Mouse (Mus musculus) mouse trophoblast stem cell (cell line): ENCODE data around the gene Tpi1.

Source experiments
- in situ Hi-C, 2 experiments: fragments of 300-500 bp; cut with MseI, MboI; formaldehyde crosslinking; loops; 2 replicates in 1 of 2; 3 replicates in 1 of 2; pipeline ENCODE4 v1.15.1; 2025

The Tpi1 gene

GRCm38 (mm10) chr6:124779222-124779983 is 34.7 kb downstream of the Tpi1 start, which contains the start of gene Lrrc23:
Gene Lrrc23 (minus strand): TSS chr6:124779727.
- in situ Hi-C loops: no loop called here

DNA sequence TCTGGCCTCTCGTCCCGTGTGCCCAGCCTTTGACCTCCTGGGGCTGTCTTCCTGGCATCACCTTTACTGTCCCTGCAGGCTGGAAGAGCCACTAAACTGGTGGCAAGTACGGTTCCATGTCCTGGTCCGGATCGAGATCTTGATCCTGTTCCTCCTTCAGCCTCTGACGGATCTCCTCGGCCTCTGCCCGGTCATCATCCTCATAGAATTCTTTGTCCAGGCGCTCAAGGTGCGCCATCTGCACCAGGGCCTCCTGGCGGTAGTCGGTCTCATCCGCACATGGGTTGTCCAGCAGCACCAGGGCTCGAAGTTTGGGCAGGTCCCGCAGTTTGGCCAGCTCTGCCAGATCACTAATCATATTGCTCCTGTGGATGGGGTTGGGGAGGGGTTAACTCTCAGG is 43.6 kb downstream of the Tpi1 start:
- in situ Hi-C loops: no loop called here

GRCm38 (mm10) chr6:124770013-124770412 is 44.1 kb downstream of the Tpi1 start:
- in situ Hi-C loops: no loop called here

GRCm38 (mm10) chr6:124769101-124769765 is 44.9 kb downstream of the Tpi1 start, which contains the start of gene Eno2:
Gene Eno2 (minus strand): TSS chr6:124769673.
- in situ Hi-C loops: no loop called here

DNA sequence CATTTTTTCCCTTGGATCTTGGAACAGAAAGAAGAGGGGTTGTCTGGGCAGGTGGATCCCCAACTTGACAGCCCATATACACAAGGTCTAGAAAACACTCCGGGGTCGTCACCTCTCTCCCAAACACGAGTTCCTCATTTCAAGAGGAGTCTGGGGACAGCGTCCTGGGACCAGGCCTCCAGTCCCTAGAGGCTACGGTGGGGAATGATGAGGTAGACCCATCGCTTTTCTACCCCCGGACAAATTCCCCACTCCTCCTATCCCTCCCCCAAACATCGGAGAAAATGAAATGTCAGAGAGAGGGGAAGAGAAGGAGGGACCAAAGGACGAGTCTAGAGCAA is 45.4 kb downstream of the Tpi1 start:
- in situ Hi-C loops: no loop called here

- in situ Hi-C loops: no loop called here
Measured at GRCm38 (mm10) chr6:124767920-124768703, 46.0 kb downstream of the Tpi1 start.

GRCm38 (mm10) chr6:124767536-124767919 is 46.6 kb downstream of the Tpi1 start:
- in situ Hi-C loops: no loop called here

- in situ Hi-C loops: no loop called here
Measured at GRCm38 (mm10) chr6:124765951-124766350, 48.1 kb downstream of the Tpi1 start.
